Mouse (Mus musculus): ENCODE data around the gene Bud31.

DNA sequence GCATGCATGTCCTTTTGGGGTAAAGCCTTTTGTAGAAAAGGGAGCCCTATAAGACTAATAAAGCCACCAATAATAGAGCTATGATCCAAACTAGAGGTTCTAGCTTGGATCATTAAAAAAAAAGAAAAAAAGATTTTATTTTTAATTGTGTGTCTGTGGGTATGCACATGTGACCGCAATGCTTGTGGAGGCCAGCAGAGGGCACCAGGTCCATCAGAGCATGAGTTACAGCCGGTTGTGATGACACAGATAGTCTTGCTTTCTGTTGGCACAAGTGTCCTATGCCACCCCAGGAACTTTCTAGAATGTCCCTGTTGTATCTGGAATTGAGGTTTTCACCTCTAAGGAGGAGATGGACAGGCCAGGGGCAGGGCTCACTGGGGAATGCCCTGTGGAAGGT, 20.8 kb upstream of the Bud31 start:
- no peak for TF ChIP-seq EP300 (IDR thresholded peaks at IDR 0.05; ENCODE audit: insufficient read depth, low read depth, low read length)
- TF ChIP-seq CTCF (IDR thresholded peaks at IDR 0.05), result peak; percentile 63
- TF ChIP-seq POLR2A (IDR thresholded peaks at IDR 0.05; ENCODE audit: insufficient read depth, low read depth, low read length), result no peak

Data from heart, adult 2 months (tissue).